In the genomic region with DNA sequence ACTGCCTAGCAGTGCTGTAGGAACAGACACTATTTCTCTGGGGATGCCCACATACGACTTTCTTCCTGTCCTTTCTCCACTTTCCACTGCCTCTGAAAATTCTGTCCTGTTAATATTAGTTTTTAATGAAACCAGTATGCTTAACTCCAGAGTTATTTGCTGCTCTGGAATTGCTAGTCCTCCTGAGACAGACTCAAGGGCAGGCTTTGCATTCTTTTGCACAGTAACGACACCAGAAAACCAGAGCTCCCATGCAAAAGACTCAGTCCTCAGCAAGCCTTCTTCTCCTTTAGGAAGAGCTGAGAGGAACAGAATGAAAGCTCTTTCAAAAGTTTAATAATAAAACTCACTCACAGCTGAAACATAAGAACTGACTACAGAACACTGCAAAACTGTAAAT, we compare ENCODE assay signal across 16 mouse cellular contexts.
"Had no signal": no experiment of that assay in that cellular context is flagged by ENCODE, and none has a peak within 500 bp of the region (broad histone marks: within the 10 kb centered on the region; RNA-seq: fewer than 3 reads in every experiment).

No protein-coding gene starts in this region.

- H3K4me1 ChIP-seq: megakaryocyte, embryonic 14.5 days; midbrain, embryonic 13.5 days; midbrain, embryonic 15.5 days; neural tube, embryonic 12.5 days; stomach, embryonic 15.5 days had no signal

- H3K4me3 ChIP-seq: megakaryocyte, embryonic 14.5 days; midbrain, embryonic 13.5 days; midbrain, embryonic 15.5 days; neural tube, embryonic 12.5 days; stomach, embryonic 15.5 days had no signal

- ATAC-seq: midbrain, embryonic 13.5 days; midbrain, embryonic 15.5 days had no signal

- H3K9me3 ChIP-seq: midbrain, embryonic 13.5 days; midbrain, embryonic 15.5 days; neural tube, embryonic 12.5 days; stomach, embryonic 15.5 days had no signal

- H3K27ac ChIP-seq: macrophage; midbrain, embryonic 13.5 days; midbrain, embryonic 15.5 days; neural tube, embryonic 12.5 days; stomach, embryonic 15.5 days; stomach, postnatal 0 days had no signal

- H3K27me3 ChIP-seq: megakaryocyte, embryonic 14.5 days; midbrain, embryonic 13.5 days; midbrain, embryonic 15.5 days; neural tube, embryonic 12.5 days; stomach, embryonic 15.5 days had no signal

- H3K36me3 ChIP-seq: midbrain, embryonic 13.5 days; midbrain, embryonic 15.5 days; neural tube, embryonic 12.5 days; stomach, embryonic 15.5 days had no signal

- H3K4me2 ChIP-seq: lung, embryonic 14.5 days; midbrain, embryonic 11.5 days; midbrain, embryonic 13.5 days; midbrain, embryonic 15.5 days; neural tube, embryonic 12.5 days; stomach, embryonic 15.5 days had no signal

- DNase-seq: lung, adult 18-20 months; lung, embryonic 14.5 days; lung, postnatal 10 days; retina, postnatal 1 day; right cerebral cortex, postnatal 14 days; thymus, adult 2 months; thymus, postnatal 25 days; thymus, postnatal 4 days had no signal

- H3K9ac ChIP-seq: lung, embryonic 14.5 days; midbrain, embryonic 13.5 days; midbrain, embryonic 15.5 days; neural tube, embryonic 12.5 days; stomach, embryonic 15.5 days had no signal
